Mouse (Mus musculus) Muller cell, postnatal 12 days (primary cell): ENCODE measurements around the gene Luzp2.

ENCODE experiments used
- DNase-seq: peaks from one replicate; pipeline ENCODE4 v3.0.0-alpha.2; 2015; ENCODE audit errors: inconsistent ontology term

Gene Luzp2

GRCm38 (mm10) chr7:54835372-54835851, at the start of gene Luzp2:
Gene Luzp2, plus strand, starts transcription at chr7:54835498.
- DNase-seq = peak; percentile 80

- DNase-seq = no peak
These were observed 47.8 kb upstream of the Luzp2 start for GRCm38 (mm10) chr7:54787456-54787855.

- peak; percentile 64 for DNase-seq
These were observed 16.7 kb upstream of the Luzp2 start for GRCm38 (mm10) chr7:54818606-54819005.

GRCm38 (mm10) chr7:54828751-54829150, 6.5 kb upstream of the Luzp2 start:
- DNase-seq = no peak

- DNase-seq = peak; percentile 46
These were observed 634 bp downstream of the Luzp2 start for GRCm38 (mm10) chr7:54835911-54836352.

GRCm38 (mm10) chr7:54836437-54836836, 1.1 kb downstream of the Luzp2 start:
- peak; percentile 70 for DNase-seq

- DNase-seq = peak; percentile 55
These were observed 7.6 kb downstream of the Luzp2 start for GRCm38 (mm10) chr7:54842807-54843335.

- DNase-seq = peak; percentile 43
These were observed 10.8 kb downstream of the Luzp2 start for GRCm38 (mm10) chr7:54845875-54846691.

- DNase-seq = peak; percentile 64
These were observed 11.4 kb downstream of the Luzp2 start for GRCm38 (mm10) chr7:54846692-54847020.

- DNase-seq = no peak
These were observed 17.6 kb downstream of the Luzp2 start for GRCm38 (mm10) chr7:54852860-54853259.

- DNase-seq = peak; percentile 33
These were observed 26.0 kb downstream of the Luzp2 start for GRCm38 (mm10) chr7:54861230-54861856.

GRCm38 (mm10) chr7:54878928-54879644, 43.8 kb downstream of the Luzp2 start:
- no peak for DNase-seq

GRCm38 (mm10) chr7:54893709-54894627, 58.7 kb downstream of the Luzp2 start:
- DNase-seq = no peak

- DNase-seq = no peak
These were observed 63.3 kb downstream of the Luzp2 start for GRCm38 (mm10) chr7:54898589-54898988.

- peak; percentile 70 for DNase-seq
These were observed 74.7 kb downstream of the Luzp2 start for GRCm38 (mm10) chr7:54909958-54910357.

- peak; percentile 40 for DNase-seq
These were observed 78.7 kb downstream of the Luzp2 start for GRCm38 (mm10) chr7:54914030-54914429.

GRCm38 (mm10) chr7:54921991-54922390, 86.7 kb downstream of the Luzp2 start:
- DNase-seq = no peak

- peak; percentile 50 for DNase-seq
These were observed 121.5 kb downstream of the Luzp2 start for GRCm38 (mm10) chr7:54956759-54957158.

GRCm38 (mm10) chr7:54962678-54963077, 127.4 kb downstream of the Luzp2 start:
- peak; percentile 74 for DNase-seq

GRCm38 (mm10) chr7:54977372-54977771, 142.1 kb downstream of the Luzp2 start:
- DNase-seq = no peak

GRCm38 (mm10) chr7:54980585-54980984, 145.3 kb downstream of the Luzp2 start:
- no peak for DNase-seq
